Mouse (Mus musculus) stomach, embryonic 16.5 days (tissue): ENCODE measurements around the gene Nrxn3. TPM values are rescaled to one million over a fixed set of nuclear protein-coding genes. Genes with fewer than 3 reads are reported as not detected.

Experiments used
- ATAC-seq: fragments of 200-750 bp; cut with Nextera tagmentation; 2 replicates; pipeline ENCODE4 v1.8.0; 2017; ENCODE audit warnings: moderate number of reproducible peaks, moderate TSS enrichment; ENCODE audit not compliant: insufficient read depth, low FRiP score
- H3K27ac ChIP-seq: fragments of 300-500 bp; sonication (generic); 2 replicates; pipeline ENCODE4 v1.5.1; 2014; ENCODE audit warnings: low read length
- H3K27me3 ChIP-seq: fragments of 300-500 bp; sonication (generic); 2 replicates; pipeline ENCODE4 v1.6.1; 2014; ENCODE audit warnings: low read length, control low read depth, mixed read lengths; ENCODE audit not compliant: control insufficient read depth, insufficient read depth
- H3K36me3 ChIP-seq: fragments of 300-500 bp; sonication (generic); 2 replicates; pipeline ENCODE4 v1.6.1; 2014; ENCODE audit warnings: low read length; ENCODE audit not compliant: control insufficient read depth, insufficient read depth
- H3K4me1 ChIP-seq: fragments of 300-500 bp; sonication (generic); 2 replicates; pipeline ENCODE4 v1.6.1; 2014; ENCODE audit warnings: low read length, control low read depth, mixed read lengths; ENCODE audit not compliant: control insufficient read depth, insufficient read depth
- H3K4me2 ChIP-seq: fragments of 300-500 bp; sonication (generic); 2 replicates; pipeline ENCODE4 v1.6.1; 2014; ENCODE audit warnings: low read depth, low read length, mixed read lengths
- H3K4me3 ChIP-seq: fragments of 300-500 bp; sonication (generic); replicated peaks from 2 replicates; pipeline ENCODE4 v1.5.1; 2014; ENCODE audit warnings: mild to moderate bottlenecking, low read length
- H3K9ac ChIP-seq: fragments of 300-500 bp; sonication (generic); 2 replicates; pipeline ENCODE4 v1.6.1; 2014; ENCODE audit warnings: low read length
- H3K9me3 ChIP-seq: fragments of 300-500 bp; sonication (generic); replicated peaks from 2 replicates; pipeline ENCODE4 v1.6.1; 2016; ENCODE audit warnings: low read length, control low read depth; ENCODE audit not compliant: control insufficient read depth
- whole genome bisulfite sequencing: fragments of 180-500 bp; shearing (Covaris S2); extraction: QIAGEN DNeasy Blood & Tissue Kit; methylation state at CpG from one replicate; pipeline ENCODE4 v1.1.7; 2014; 5-methylcytosine and 5-hydroxymethylcytosine counted together
- polyA plus RNA-seq: library from polyadenylated mRNA; unstranded; fragments of >200 nt; fragmentation: Nextera tagmentation; extraction: Ambion mirVana; gene quantifications from 2 replicates; pipeline ENCODE4 v1.2.1, GENCODE M21; 2015

The Nrxn3 gene
- polyA plus RNA-seq, 1 experiment from 2014 or later: 2.2 TPM

DNA sequence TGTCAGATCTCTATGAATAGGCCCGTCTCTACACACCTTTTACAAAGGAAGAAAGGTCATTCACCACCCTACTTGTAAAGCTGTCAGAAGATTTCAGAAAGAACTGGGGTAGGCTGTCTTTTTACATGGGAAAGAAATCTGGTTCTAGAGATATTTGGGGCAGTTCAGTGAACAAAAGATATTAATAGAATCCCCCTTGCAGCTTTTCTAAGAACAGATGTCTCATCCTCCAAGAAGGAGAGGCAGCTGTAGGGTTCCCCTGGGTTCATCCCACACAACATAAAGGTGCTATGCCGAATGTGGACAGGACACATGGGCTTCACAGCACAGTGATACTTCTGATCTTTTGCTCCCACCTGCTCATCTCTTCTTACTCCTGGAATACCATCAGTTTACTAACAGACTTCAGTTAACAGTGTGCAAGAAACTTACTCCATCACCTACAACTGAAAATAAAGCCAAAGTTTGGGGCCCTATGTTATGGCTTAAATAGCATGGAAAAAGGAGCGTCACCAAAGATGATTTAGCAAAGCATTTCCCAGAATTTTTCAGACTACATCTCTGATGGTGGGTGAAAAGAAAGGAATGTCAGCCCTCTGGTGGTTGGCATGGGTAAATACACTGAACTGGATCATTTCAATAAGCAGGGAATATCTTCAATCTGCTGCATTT lies 672.6 kb downstream of the Nrxn3 start:
- Histone ChIP-seq H3K27ac (no peak overlapping the region), H3K9me3 (no peaks in the 10 kb centered on the region), H3K4me2 (no peak overlapping the region), H3K27me3 (no peaks in the 10 kb centered on the region), H3K9ac (no peak overlapping the region), H3K36me3 (no peaks in the 10 kb centered on the region), H3K4me3 (no peak overlapping the region), H3K4me1 (no peaks in the 10 kb centered on the region)
- 51% methylated on average over 3 of the region's 3 CpGs for WGBS
- ATAC-seq: no peak

- H3K4me2 ChIP-seq: no peak overlapping the region
- H3K36me3 ChIP-seq: no peaks in the 10 kb centered on the region
- H3K27me3 ChIP-seq: no peaks in the 10 kb centered on the region
- H3K9me3 ChIP-seq: no peaks in the 10 kb centered on the region
- H3K9ac ChIP-seq: no peak overlapping the region
- no peak overlapping the region for H3K27ac ChIP-seq
- no peaks in the 10 kb centered on the region for H3K4me1 ChIP-seq
- H3K4me3 ChIP-seq: no peak overlapping the region
- ATAC-seq: no peak
Measured at GRCm38 (mm10) chr12:89436519-89436918, 713.8 kb downstream of the Nrxn3 start.

- Histone ChIP-seq H3K4me3 (no peak overlapping the region), H3K27me3 (no peaks in the 10 kb centered on the region), H3K27ac (no peak overlapping the region), H3K4me1 (no peaks in the 10 kb centered on the region), H3K36me3 (no peaks in the 10 kb centered on the region), H3K4me2 (no peak overlapping the region), H3K9ac (no peak overlapping the region), H3K9me3 (no peaks in the 10 kb centered on the region)
- ATAC-seq: no peak
- WGBS: 63% methylated on average over 2 of the region's 2 CpGs
Measured at GRCm38 (mm10) chr12:89442323-89443038, 719.8 kb downstream of the Nrxn3 start.

DNA sequence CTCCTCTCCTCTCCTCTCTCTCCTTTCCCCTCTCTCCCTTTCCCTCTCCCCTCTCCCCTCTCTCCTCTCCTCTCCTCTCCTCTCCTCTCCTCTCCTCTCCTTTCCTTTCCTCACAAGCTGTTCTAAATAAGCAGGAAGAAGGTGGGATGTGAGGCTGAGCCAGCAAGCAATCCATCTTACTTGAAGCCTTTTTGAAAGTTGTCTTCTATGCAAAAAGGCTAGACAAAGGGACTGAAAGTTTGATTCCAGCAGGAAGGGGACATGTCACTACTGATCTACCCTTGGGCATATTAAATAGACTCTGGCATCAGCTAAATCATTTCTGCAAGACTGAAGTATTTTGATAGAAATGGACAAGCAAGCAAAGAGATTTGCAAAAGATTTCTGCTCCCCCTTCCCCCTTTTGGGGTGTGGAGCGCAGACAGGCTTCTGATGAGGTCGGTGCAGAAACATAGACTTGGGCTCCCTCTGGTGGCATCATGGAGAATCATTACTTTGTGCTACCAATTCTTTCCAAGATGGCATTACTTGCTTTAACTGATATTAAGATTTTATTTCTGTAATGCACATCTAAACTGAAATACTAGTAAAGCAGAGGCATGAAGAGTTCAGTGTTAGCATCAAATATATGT lies 728.1 kb downstream of the Nrxn3 start:
- Histone ChIP-seq H3K27me3 (no peaks in the 10 kb centered on the region), H3K27ac (no peak overlapping the region), H3K4me1 (no peaks in the 10 kb centered on the region), H3K4me3 (no peak overlapping the region), H3K4me2 (no peak overlapping the region), H3K9me3 (no peaks in the 10 kb centered on the region), H3K9ac (no peak overlapping the region), H3K36me3 (no peaks in the 10 kb centered on the region)
- WGBS: 2% methylated on average over 2 of the region's 2 CpGs
- no peak for ATAC-seq

DNA sequence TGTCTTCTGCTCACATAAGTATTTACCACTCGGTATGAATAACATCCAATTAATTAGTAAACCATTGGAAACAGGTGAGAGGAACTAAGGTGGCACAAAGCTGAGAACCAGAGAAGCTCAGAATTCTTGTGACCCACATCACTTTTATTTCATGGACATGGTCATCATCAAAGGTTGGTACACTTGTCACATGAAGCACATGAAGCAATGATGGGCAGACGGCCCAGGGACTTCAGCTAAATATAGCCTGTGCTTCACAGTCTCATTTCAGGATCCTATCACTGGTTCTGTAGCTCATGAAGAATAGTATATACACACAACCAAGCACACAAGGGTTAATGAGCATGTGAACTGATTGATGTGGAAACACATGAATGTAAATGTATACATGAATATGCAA lies 747.5 kb downstream of the Nrxn3 start:
- H3K9me3 ChIP-seq: no peaks in the 10 kb centered on the region
- H3K4me1 ChIP-seq: no peaks in the 10 kb centered on the region
- H3K4me3 ChIP-seq: no peak overlapping the region
- 63% methylated on average over 2 of the region's 2 CpGs for WGBS
- no peak for ATAC-seq
- no peak overlapping the region for H3K9ac ChIP-seq
- no peak overlapping the region for H3K27ac ChIP-seq
- H3K36me3 ChIP-seq: no peaks in the 10 kb centered on the region
- no peaks in the 10 kb centered on the region for H3K27me3 ChIP-seq
- no peak overlapping the region for H3K4me2 ChIP-seq

GRCm38 (mm10) chr12:89471289-89471688 lies 748.6 kb downstream of the Nrxn3 start:
- no peaks in the 10 kb centered on the region for H3K4me1 ChIP-seq
- H3K4me2 ChIP-seq: no peak overlapping the region
- H3K27ac ChIP-seq: no peak overlapping the region
- ATAC-seq: no peak
- no peaks in the 10 kb centered on the region for H3K9me3 ChIP-seq
- no peak overlapping the region for H3K4me3 ChIP-seq
- no peak overlapping the region for H3K9ac ChIP-seq
- H3K36me3 ChIP-seq: no peaks in the 10 kb centered on the region
- H3K27me3 ChIP-seq: no peaks in the 10 kb centered on the region
- 33% methylated on average over 2 of the region's 2 CpGs for WGBS

- no peak overlapping the region for H3K27ac ChIP-seq
- H3K4me3 ChIP-seq: no peak overlapping the region
- no peaks in the 10 kb centered on the region for H3K9me3 ChIP-seq
- H3K4me2 ChIP-seq: no peak overlapping the region
- H3K4me1 ChIP-seq: no peaks in the 10 kb centered on the region
- no peaks in the 10 kb centered on the region for H3K36me3 ChIP-seq
- 32% methylated on average over 4 of the region's 4 CpGs for WGBS
- no peaks in the 10 kb centered on the region for H3K27me3 ChIP-seq
- no peak for ATAC-seq
- H3K9ac ChIP-seq: no peak overlapping the region
Measured at GRCm38 (mm10) chr12:89471874-89472273, 749.2 kb downstream of the Nrxn3 start.

- Histone ChIP-seq H3K27me3 (no peaks in the 10 kb centered on the region), H3K4me3 (no peak overlapping the region), H3K9me3 (no peaks in the 10 kb centered on the region), H3K4me2 (no peak overlapping the region), H3K27ac (no peak overlapping the region), H3K9ac (no peak overlapping the region), H3K36me3 (no peaks in the 10 kb centered on the region), H3K4me1 (no peaks in the 10 kb centered on the region)
- no peak for ATAC-seq
- 20% methylated on average over 4 of the region's 4 CpGs for WGBS
Measured at GRCm38 (mm10) chr12:89479096-89479495, 756.4 kb downstream of the Nrxn3 start.

DNA sequence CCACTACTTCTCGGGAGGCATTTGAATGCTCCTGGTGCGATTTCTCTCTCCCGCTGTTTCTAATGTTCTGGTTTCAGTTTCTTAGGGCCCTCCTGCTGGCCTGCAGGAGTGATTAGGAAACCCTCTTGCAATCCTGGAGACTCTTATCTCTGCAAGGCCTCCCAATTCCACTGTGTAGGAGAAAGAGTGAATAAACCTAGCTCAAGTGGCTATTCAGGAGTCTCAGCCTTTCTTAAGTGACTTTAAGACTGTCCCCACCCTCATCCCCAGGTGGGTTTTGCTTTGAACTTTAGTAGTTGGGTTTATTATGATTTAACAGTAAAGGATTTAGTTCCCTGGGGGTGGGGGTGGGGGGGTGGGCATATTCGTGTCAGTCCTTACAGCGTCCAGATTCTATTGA lies 759.5 kb downstream of the Nrxn3 start:
- Histone ChIP-seq H3K4me3 (no peak overlapping the region), H3K27ac (no peak overlapping the region), H3K4me2 (no peak overlapping the region), H3K36me3 (no peaks in the 10 kb centered on the region), H3K27me3 (no peaks in the 10 kb centered on the region), H3K9me3 (no peaks in the 10 kb centered on the region), H3K9ac (no peak overlapping the region), H3K4me1 (no peaks in the 10 kb centered on the region)
- 45% methylated on average over 5 of the region's 5 CpGs for WGBS
- no peak for ATAC-seq
